Mouse (Mus musculus) 3134 (cell line): ENCODE data around the gene Psma1.

ENCODE experiments used
- DNase-seq: peaks from one replicate; pipeline ENCODE4 v3.0.0-alpha.2; 2011; ENCODE audit warnings: low spot score; ENCODE audit not compliant: insufficient read length; ENCODE audit errors: extremely low read depth

The Psma1 gene

DNA sequence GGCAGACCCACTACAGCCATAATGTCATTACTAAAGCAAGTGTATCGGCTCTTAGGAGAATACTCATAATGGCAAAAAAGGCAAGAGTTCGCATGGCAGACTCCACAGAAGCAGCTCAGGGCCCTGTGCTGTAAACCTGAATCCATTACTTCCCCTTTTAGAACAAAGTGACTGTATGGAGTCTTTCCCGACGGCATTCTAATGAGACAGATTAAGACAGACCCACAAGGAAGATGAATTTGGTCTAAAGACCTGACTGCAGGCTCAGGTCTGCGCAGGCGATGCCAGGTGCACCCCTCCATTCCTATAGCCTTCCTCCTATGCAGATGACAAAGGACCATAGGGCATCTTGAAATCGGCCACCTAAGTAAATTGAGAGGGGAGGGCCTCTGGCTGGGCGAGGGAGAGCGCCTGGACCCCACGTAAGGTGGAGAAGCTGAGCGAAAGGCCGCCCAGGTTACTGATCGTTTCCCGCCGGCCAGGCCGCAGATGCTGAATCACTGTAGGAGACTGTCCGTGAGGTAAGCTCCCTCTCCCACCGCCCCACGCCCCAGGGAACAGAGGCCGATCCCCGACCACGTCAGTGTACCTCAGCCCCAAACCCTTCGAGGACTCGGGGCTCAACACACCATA is 430 bp downstream of the Psma1 start:
- no peak for DNase-seq

DNA sequence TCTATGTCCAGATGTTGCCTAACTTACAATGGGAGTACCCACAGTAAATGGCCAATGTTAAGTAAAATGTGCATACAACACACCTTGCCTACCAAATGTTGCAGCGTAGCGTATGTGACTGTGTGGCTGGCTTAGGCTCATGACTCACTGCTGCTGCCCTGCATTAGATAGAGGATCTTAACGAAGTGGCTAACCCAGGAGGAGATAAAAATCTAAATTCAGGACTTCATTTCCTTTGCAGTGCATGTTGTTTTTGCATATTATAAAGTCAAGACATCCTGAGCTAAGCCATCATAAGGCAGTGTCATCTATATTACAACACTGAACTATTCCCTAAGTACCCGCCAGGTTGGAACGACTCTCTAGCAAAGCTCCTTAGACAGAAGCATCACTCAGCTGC is 7.5 kb downstream of the Psma1 start:
- DNase-seq, result no peak

- peak; percentile 79 for DNase-seq
Observed at GRCm38 (mm10) chr7:114253885-114254833, 21.8 kb downstream of the Psma1 start, which contains the start of gene Copb1. Copb1 (minus strand) TSS chr7:114254711.

GRCm38 (mm10) chr7:114251684-114252083 is 24.2 kb downstream of the Psma1 start:
- no peak for DNase-seq

DNA sequence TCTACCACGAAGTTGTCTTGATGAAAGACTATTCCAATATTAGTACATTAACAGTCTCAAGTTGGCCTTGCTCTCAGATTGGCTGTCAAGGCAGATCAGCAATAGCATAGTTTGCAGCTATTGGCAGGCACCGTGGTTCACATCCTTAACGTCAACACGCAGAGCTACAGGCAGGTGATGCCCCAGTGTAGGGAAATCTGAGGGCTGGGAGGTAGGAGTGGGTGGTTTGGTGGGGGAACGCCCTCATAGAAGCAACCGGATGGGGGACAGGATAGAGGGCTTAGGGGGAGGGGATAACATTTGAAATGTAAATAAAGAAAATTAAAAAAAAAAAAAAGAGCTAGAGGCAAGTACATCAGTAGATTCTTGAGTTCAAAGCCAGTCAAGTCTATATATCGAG is 41.9 kb downstream of the Psma1 start:
- no peak for DNase-seq

DNA sequence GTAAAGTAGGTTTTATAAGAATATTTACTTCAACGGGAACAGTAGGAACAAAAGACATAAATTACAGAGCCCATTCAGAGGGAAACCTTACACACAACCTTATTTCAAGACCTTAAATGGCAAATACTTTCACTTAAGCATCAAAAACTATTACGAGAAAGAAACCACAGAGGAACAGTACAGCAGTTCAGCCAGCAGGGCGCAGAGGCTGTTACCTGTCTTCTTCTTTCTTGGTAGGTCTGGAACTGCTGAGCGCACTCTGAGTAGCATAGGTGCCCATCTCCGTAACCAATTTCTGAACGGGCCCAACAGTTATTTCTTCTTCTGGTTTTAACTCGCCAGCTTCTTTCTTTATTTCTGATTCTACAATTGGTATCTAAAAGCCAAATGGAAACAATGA is 42.9 kb downstream of the Psma1 start:
- DNase-seq, result no peak

DNA sequence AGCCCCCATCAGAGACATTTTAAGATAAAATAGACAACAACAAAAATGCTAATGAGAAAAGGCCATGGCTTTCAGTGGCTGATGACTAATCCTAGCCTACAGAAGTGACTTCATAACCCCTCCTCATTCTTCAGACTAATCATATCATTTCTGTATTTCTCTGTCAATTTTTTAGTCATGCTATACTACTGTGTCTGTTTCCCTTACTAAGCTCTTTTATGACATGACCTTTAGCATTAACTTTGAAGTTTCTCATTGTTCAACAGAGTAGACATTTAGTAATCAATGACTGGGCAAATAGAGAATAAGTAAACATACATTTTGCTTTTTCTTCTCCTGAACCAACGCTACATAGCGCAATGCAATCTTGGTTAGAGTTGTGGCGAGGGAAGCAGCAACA is 44.1 kb downstream of the Psma1 start:
- no peak for DNase-seq

- DNase-seq, result no peak
Observed at GRCm38 (mm10) chr7:114226521-114226920, 49.4 kb downstream of the Psma1 start.

- no peak for DNase-seq
Observed at GRCm38 (mm10) chr7:114220433-114220832, 55.5 kb downstream of the Psma1 start.

GRCm38 (mm10) chr7:114216908-114217307 is 59.0 kb downstream of the Psma1 start:
- no peak for DNase-seq
